ENCODE assay signal across 8 mouse cellular contexts in the genomic region with DNA sequence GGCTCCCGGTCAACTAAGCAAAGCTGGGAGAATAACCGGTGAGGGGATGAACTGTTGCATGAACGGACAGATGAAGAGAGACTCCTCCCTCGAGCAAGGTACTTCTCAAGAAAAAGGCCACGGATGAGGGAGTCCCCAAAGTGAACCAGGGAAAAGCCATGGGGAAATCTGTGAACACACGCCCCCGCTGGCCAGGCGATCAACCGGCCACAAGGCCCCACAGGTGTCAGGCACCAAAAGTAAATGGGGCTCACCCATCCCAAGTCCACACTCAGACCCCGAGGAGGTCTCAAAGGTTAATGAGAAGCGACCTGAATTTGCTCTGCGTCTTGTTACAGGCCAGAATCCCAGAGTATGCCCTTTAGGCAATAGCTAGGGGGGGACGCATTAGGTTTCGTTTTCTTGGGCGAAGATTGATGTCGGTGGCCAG. TPM values are rescaled to one million over a fixed set of nuclear protein-coding genes. Genes with fewer than 3 reads are reported as not detected.
DNase-seq lines count a peak whose midpoint lies in the region; ATAC-seq and TF ChIP-seq lines count a peak whose summit lies in the region.

No protein-coding gene starts in this region.

- peak overlapping the region; percentile 95 for H3K4me3 ChIP-seq in embryonic facial prominence, embryonic 10.5 days
- peak overlapping the region; percentile 88 for H3K4me3 ChIP-seq in heart, embryonic 13.5 days
- peak overlapping the region; percentile 100 for H3K4me3 ChIP-seq in kidney, embryonic 15.5 days (replicated peaks)
- peak overlapping the region; percentile 77 for H3K4me3 ChIP-seq in spleen, adult 2 months (ENCODE audit: extremely low read depth, insufficient read depth, insufficient read length)

- no peaks in the 10 kb centered on the region for H3K9me3 ChIP-seq in embryonic facial prominence, embryonic 10.5 days
- H3K9me3 ChIP-seq in heart, embryonic 13.5 days = no peaks in the 10 kb centered on the region
- no peaks in the 10 kb centered on the region for H3K9me3 ChIP-seq in kidney, embryonic 15.5 days (replicated peaks)

- H3K27me3 ChIP-seq in embryonic facial prominence, embryonic 10.5 days (replicated peaks; ENCODE audit: low read depth, poor library complexity, severe bottlenecking) = no peaks in the 10 kb centered on the region
- H3K27me3 ChIP-seq in heart, embryonic 13.5 days (replicated peaks) = no peaks in the 10 kb centered on the region
- no peaks in the 10 kb centered on the region for H3K27me3 ChIP-seq in kidney, embryonic 15.5 days
- no peaks in the 10 kb centered on the region for H3K27me3 ChIP-seq in spleen, adult 2 months (ENCODE audit: control insufficient read depth, insufficient read depth, low read length)

- no peak for TF ChIP-seq CTCF in spleen, adult 2 months (IDR thresholded peaks at IDR 0.05; ENCODE audit: extremely low read depth, insufficient read depth, insufficient read length, insufficient replicate concordance)

- peak overlapping the region; percentile 75 for H3K4me2 ChIP-seq in heart, embryonic 13.5 days
- peak overlapping the region; percentile 67 for H3K4me2 ChIP-seq in kidney, embryonic 15.5 days

- peak overlapping the region; percentile 92 for H3K9ac ChIP-seq in heart, embryonic 13.5 days
- peak overlapping the region; percentile 91 for H3K9ac ChIP-seq in kidney, embryonic 15.5 days

- WGBS in embryonic facial prominence, embryonic 10.5 days = under 1% methylated on average over 16 of the region's 16 CpGs
- under 1% methylated on average over 16 of the region's 16 CpGs for WGBS in heart, embryonic 13.5 days
- under 1% methylated on average over 16 of the region's 16 CpGs for WGBS in kidney, embryonic 15.5 days
- under 1% methylated on average over 16 of the region's 16 CpGs for WGBS in spleen, adult 2 months

- peaks cover 26% of the 10 kb centered on the region for H3K4me1 ChIP-seq in embryonic facial prominence, embryonic 10.5 days
- peaks cover 32% of the 10 kb centered on the region for H3K4me1 ChIP-seq in heart, embryonic 13.5 days
- H3K4me1 ChIP-seq in kidney, embryonic 15.5 days = peaks cover 22% of the 10 kb centered on the region
- peaks cover 9% of the 10 kb centered on the region; the same call in 1 of the 2 replicates for H3K4me1 ChIP-seq in spleen, adult 2 months (ENCODE audit: control insufficient read depth, insufficient read depth, insufficient read length)

- DNase-seq in urinary bladder, adult 18-20 months (ENCODE audit: low spot score in 2 of 2) = peak; percentile 21 to 56
- DNase-seq in urinary bladder, postnatal 4 days (ENCODE audit: low spot score in 2 of 2) = no peak
- peak; percentile 54 for DNase-seq in embryonic facial prominence, embryonic 10.5 days (ENCODE audit: low spot score)
- DNase-seq in lung, postnatal 10 days = peak; percentile 44
- DNase-seq in spleen, adult 2 months (ENCODE audit: low read depth in 1 of 2, low spot score in 2 of 2) = peak in 1 of 2 experiments; percentile 14
- DNase-seq in right cerebral cortex, postnatal 14 days = no peak

- peak overlapping the region; percentile 93 for H3K27ac ChIP-seq in embryonic facial prominence, embryonic 10.5 days (replicated peaks)
- H3K27ac ChIP-seq in heart, embryonic 13.5 days (replicated peaks) = peak overlapping the region; percentile 95
- H3K27ac ChIP-seq in kidney, embryonic 15.5 days = peak overlapping the region; percentile 97
- peak overlapping the region; percentile 87 for H3K27ac ChIP-seq in spleen, adult 2 months (ENCODE audit: insufficient read depth, low read length)

- no peak for TF ChIP-seq POLR2A in spleen, adult 2 months (IDR thresholded peaks at IDR 0.05; ENCODE audit: low read depth, low read length)

- no peak for ATAC-seq in heart, embryonic 13.5 days (ENCODE audit: extremely low read depth, insufficient number of reproducible peaks, low FRiP score, low TSS enrichment)
- 0 out of 2 replicates have a peak, but pooled peaks have one; percentile 8 for ATAC-seq in kidney, embryonic 15.5 days (replicated peaks; ENCODE audit: low FRiP score)

- H3K36me3 ChIP-seq in embryonic facial prominence, embryonic 10.5 days (replicated peaks) = peaks cover 10% of the 10 kb centered on the region
- peaks cover 3% of the 10 kb centered on the region; the same call in 1 of the 2 replicates for H3K36me3 ChIP-seq in heart, embryonic 13.5 days
- peaks cover 6% of the 10 kb centered on the region; the same call in 1 of the 2 replicates for H3K36me3 ChIP-seq in kidney, embryonic 15.5 days
- no peaks in the 10 kb centered on the region for H3K36me3 ChIP-seq in spleen, adult 2 months (ENCODE audit: control insufficient read depth, insufficient read depth, low read length)

RNA-seq across cellular contexts. Expression of a gene that starts 0.8 kb away (rescaled TPM):
- polyA plus RNA-seq in embryonic facial prominence, embryonic 10.5 days (2016; fragmentation: Nextera tagmentation; extraction: Ambion mirVana) = 82.6 and 89.3 TPM in 2 replicates
- polyA plus RNA-seq in heart, embryonic 13.5 days (2015; fragmentation: Nextera tagmentation; extraction: Ambion mirVana) = 79.0 and 86.7 TPM in 2 replicates
- polyA plus RNA-seq in kidney, embryonic 15.5 days (2015; fragmentation: Nextera tagmentation; extraction: Ambion mirVana) = 80.4 and 81.7 TPM in 2 replicates
- 35.6 and 38.0 TPM in 2 replicates for polyA plus RNA-seq in spleen, adult 2 months (2012; rRNA removed)

RNA-seq across cellular contexts. Expression of a gene that starts 17.6 kb away (rescaled TPM):
- 3.9 and 4.4 TPM in 2 replicates for polyA plus RNA-seq in embryonic facial prominence, embryonic 10.5 days (2016; fragmentation: Nextera tagmentation; extraction: Ambion mirVana)
- polyA plus RNA-seq in heart, embryonic 13.5 days (2015; fragmentation: Nextera tagmentation; extraction: Ambion mirVana) = 1.6 and 1.7 TPM in 2 replicates
- 2.9 and 3.0 TPM in 2 replicates for polyA plus RNA-seq in kidney, embryonic 15.5 days (2015; fragmentation: Nextera tagmentation; extraction: Ambion mirVana)
- polyA plus RNA-seq in spleen, adult 2 months (2012; rRNA removed) = not detected in 2 replicates

RNA-seq across cellular contexts. Expression of a gene that starts 28.8 kb away (rescaled TPM):
- 269 and 272 TPM in 2 replicates for polyA plus RNA-seq in embryonic facial prominence, embryonic 10.5 days (2016; fragmentation: Nextera tagmentation; extraction: Ambion mirVana)
- 129 and 133 TPM in 2 replicates for polyA plus RNA-seq in heart, embryonic 13.5 days (2015; fragmentation: Nextera tagmentation; extraction: Ambion mirVana)
- polyA plus RNA-seq in kidney, embryonic 15.5 days (2015; fragmentation: Nextera tagmentation; extraction: Ambion mirVana) = 245 and 252 TPM in 2 replicates
- polyA plus RNA-seq in spleen, adult 2 months (2012; rRNA removed) = 2.4 and 3.3 TPM in 2 replicates

Comparison
In these comparisons a context has a peak if more than half of its experiments do, and no peak if none do; other contexts are left out.
1. DNase-seq: peak in urinary bladder, adult 18-20 months (2 of 2), embryonic facial prominence, embryonic 10.5 days (single experiment) and lung, postnatal 10 days (single experiment); none in urinary bladder, postnatal 4 days (0 of 2) and right cerebral cortex, postnatal 14 days (single experiment).
2. RNA of a gene that starts 28.8 kb away (polyA plus RNA-seq): 269 to 272 TPM in embryonic facial prominence, embryonic 10.5 days, 245 to 252 TPM in kidney, embryonic 15.5 days and 129 to 133 TPM in heart, embryonic 13.5 days; 2.4 to 3.3 TPM in spleen, adult 2 months; every median in the first group is over 10 times any median in the second.
3. Peak in every context shown above with its lines, with median percentiles within 50 percentile points of each other: H3K27ac ChIP-seq and H3K4me3 ChIP-seq.